Mouse (Mus musculus): ENCODE data around the gene Shd. TPM values are rescaled to one million over a fixed set of nuclear protein-coding genes. Genes with fewer than 3 reads are reported as not detected.

Gene Shd
- total RNA-seq, 2 experiments from 2014 or later = 24.3 to 29.0 TPM

GRCm38 (mm10) chr17:55958918-55959728 lies 11.1 kb upstream of the Shd start, which contains the start of gene Yju2:
Yju2 (plus strand) TSS chr17:55959099.
- DNase-seq (ENCODE audit: extremely low spot score in 1 of 2, low spot score in 1 of 2) = peak; percentile 90 to 91

- no peak for DNase-seq (ENCODE audit: extremely low spot score in 1 of 2, low spot score in 1 of 2)
These were observed 10.1 kb upstream of the Shd start for GRCm38 (mm10) chr17:55959946-55960740.

GRCm38 (mm10) chr17:55960791-55961190 lies 9.5 kb upstream of the Shd start:
- DNase-seq (ENCODE audit: extremely low spot score in 1 of 2, low spot score in 1 of 2) = no peak

GRCm38 (mm10) chr17:55961631-55962030 lies 8.6 kb upstream of the Shd start:
- DNase-seq (ENCODE audit: extremely low spot score in 1 of 2, low spot score in 1 of 2) = no peak

GRCm38 (mm10) chr17:55963171-55963570 lies 7.1 kb upstream of the Shd start:
- no peak for DNase-seq (ENCODE audit: extremely low spot score in 1 of 2, low spot score in 1 of 2)

- DNase-seq (ENCODE audit: extremely low spot score in 1 of 2, low spot score in 1 of 2) = no peak
These were observed 5.8 kb upstream of the Shd start for GRCm38 (mm10) chr17:55964496-55964895.

GRCm38 (mm10) chr17:55964996-55965395 lies 5.3 kb upstream of the Shd start:
- DNase-seq (ENCODE audit: extremely low spot score in 1 of 2, low spot score in 1 of 2) = no peak

- DNase-seq (ENCODE audit: extremely low spot score in 1 of 2, low spot score in 1 of 2) = no peak
These were observed 3.1 kb upstream of the Shd start for GRCm38 (mm10) chr17:55967186-55967585.

GRCm38 (mm10) chr17:55968210-55968609 lies 2.1 kb upstream of the Shd start:
- no peak for DNase-seq (ENCODE audit: extremely low spot score in 1 of 2, low spot score in 1 of 2)

- peak in 1 of 2 experiments; percentile 47 for DNase-seq (ENCODE audit: extremely low spot score in 1 of 2, low spot score in 1 of 2)
These were observed 707 bp upstream of the Shd start for GRCm38 (mm10) chr17:55969560-55969959.

GRCm38 (mm10) chr17:55971453-55971852 lies 1.2 kb downstream of the Shd start:
- no peak for DNase-seq (ENCODE audit: extremely low spot score in 1 of 2, low spot score in 1 of 2)

- DNase-seq (ENCODE audit: extremely low spot score in 1 of 2, low spot score in 1 of 2) = peak; percentile 68 to 84
These were observed 6.1 kb downstream of the Shd start for GRCm38 (mm10) chr17:55976255-55976862.

- DNase-seq (ENCODE audit: extremely low spot score in 1 of 2, low spot score in 1 of 2) = no peak
These were observed 7.0 kb downstream of the Shd start for GRCm38 (mm10) chr17:55977301-55977700.

- DNase-seq (ENCODE audit: extremely low spot score in 1 of 2, low spot score in 1 of 2) = peak; percentile 68 to 73
These were observed 16.0 kb downstream of the Shd start, which contains the start of gene Fsd1 for GRCm38 (mm10) chr17:55986030-55986961. Fsd1 (plus strand) TSS chr17:55986509.

GRCm38 (mm10) chr17:55990278-55990898 lies 20.1 kb downstream of the Shd start:
- DNase-seq (ENCODE audit: extremely low spot score in 1 of 2, low spot score in 1 of 2) = no peak

- no peak for DNase-seq (ENCODE audit: extremely low spot score in 1 of 2, low spot score in 1 of 2)
These were observed 25.7 kb downstream of the Shd start for GRCm38 (mm10) chr17:55996007-55996406.

- DNase-seq (ENCODE audit: extremely low spot score in 1 of 2, low spot score in 1 of 2) = no peak
These were observed 29.7 kb downstream of the Shd start for GRCm38 (mm10) chr17:55999794-56000499.

- DNase-seq (ENCODE audit: extremely low spot score in 1 of 2, low spot score in 1 of 2) = no peak
These were observed 32.7 kb downstream of the Shd start for GRCm38 (mm10) chr17:56003000-56003399.
